Mouse (Mus musculus) small intestine, adult 2 months (tissue): ENCODE data around the gene Kcnmb2.

Experiments used
- CTCF ChIP-seq: fragments of 200-500 bp; IDR thresholded peaks from 2 replicates; pipeline ENCODE4 v1.5.1; 2012; ENCODE audit warnings: low read depth, mild to moderate bottlenecking, control low read depth, inconsistent platforms, low read length, moderate library complexity, mixed read lengths; ENCODE audit not compliant: insufficient replicate concordance, insufficient read length; ENCODE audit errors: extremely low read depth
- POLR2A ChIP-seq: fragments of 200-500 bp; IDR thresholded peaks from 2 replicates; pipeline ENCODE4 v1.6.1; 2012; ENCODE audit warnings: low read depth, mild to moderate bottlenecking, control low read depth, inconsistent platforms, low read length, moderate library complexity

GRCm38 (mm10) chr3:32149851-32150570 is 247.7 kb downstream of the Kcnmb2 start:
- no peak for TF ChIP-seq POLR2A
- no peak for TF ChIP-seq CTCF
